Mouse (Mus musculus): Measurements from ENCODE around the gene Pou2f2. TPM values are rescaled to one million over a fixed set of nuclear protein-coding genes. Genes with fewer than 3 reads are reported as not detected.

Pou2f2 gene
- total RNA-seq, 4 experiments from 2014 or later: 0.90 to 3.5 (median 1.7) TPM

GRCm38 (mm10) chr7:25089875-25090274 is 89.7 kb downstream of the Pou2f2 start:
- no peak for DNase-seq

DNA sequence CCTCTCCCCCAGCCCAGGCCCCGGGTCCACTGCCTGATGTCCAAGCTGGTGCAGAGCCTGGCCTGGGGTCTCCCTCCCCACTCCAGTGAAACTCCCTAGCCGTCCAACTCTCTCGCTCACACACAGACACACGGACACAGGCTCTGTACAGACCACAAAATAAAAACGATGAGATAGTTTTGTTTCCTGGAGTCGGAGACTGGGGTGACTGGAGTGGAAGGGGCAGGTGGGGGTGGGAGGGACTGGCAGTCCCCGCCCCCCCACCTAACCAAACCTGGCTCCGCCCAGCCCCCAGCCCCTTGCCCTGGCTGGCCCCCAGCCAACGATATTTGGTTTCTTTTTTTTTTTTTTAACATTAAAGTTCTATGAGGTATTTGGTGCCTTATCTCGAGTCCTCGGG is 90.6 kb downstream of the Pou2f2 start:
- no peak for DNase-seq

- DNase-seq: no peak
These were observed 91.0 kb downstream of the Pou2f2 start for GRCm38 (mm10) chr7:25088531-25088930.

GRCm38 (mm10) chr7:25087972-25088371 is 91.6 kb downstream of the Pou2f2 start:
- no peak for DNase-seq

DNA sequence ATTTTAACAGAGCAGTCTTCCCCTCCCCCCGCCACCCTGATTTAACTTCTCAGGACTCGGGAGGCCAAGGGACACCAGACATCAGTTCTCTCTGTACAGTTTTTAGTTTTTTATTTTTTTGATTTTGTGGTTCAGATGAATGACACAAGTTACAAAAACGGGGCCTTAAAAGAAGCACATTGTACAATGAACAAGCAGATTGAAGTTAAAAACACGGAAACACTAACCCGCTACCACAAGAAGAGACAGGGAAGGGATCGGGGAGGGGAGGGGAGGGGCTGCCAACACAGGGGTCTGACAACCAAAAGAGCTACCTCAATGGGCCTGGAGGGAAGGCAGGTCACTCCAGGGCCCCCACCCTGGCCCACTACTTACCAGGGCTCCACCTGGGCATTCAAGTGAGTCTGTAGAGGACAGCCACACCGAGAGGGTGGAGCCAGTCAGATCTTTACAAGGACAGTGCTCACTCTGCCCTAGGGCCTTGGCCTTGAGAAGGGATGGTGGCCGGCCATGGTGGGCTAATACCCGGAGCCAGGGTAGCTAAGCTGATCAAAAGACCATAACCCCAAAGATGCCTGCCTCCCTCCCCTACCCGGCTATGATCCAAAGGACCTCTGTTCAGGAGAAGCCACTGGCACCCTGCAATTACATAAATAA is 92.1 kb downstream of the Pou2f2 start:
- no peak for DNase-seq

DNA sequence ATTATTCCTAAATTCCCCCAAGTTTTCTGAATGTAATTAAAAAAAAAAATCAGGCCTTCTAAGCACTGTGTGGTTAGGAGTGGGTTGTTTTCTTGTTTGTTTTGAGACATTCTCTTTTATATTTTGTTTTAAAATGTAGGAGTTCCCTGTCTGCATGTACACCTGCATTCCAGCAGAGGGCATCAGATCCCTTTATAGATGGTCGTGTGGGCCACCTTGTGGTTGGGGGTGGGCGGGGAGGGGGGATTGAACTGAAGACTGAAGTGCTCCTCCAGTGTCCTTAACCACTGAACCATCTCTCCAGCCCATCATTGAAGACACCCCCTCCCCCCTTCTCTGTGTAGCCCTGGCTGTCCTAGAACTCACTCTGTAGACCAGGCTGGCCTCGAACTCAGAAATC is 92.9 kb downstream of the Pou2f2 start:
- no peak for DNase-seq

GRCm38 (mm10) chr7:25084621-25085020 is 94.9 kb downstream of the Pou2f2 start:
- DNase-seq: no peak

GRCm38 (mm10) chr7:25082510-25082909 is 97.0 kb downstream of the Pou2f2 start:
- DNase-seq: no peak

- no peak for DNase-seq
These were observed 99.1 kb downstream of the Pou2f2 start for GRCm38 (mm10) chr7:25080431-25080830.

DNA sequence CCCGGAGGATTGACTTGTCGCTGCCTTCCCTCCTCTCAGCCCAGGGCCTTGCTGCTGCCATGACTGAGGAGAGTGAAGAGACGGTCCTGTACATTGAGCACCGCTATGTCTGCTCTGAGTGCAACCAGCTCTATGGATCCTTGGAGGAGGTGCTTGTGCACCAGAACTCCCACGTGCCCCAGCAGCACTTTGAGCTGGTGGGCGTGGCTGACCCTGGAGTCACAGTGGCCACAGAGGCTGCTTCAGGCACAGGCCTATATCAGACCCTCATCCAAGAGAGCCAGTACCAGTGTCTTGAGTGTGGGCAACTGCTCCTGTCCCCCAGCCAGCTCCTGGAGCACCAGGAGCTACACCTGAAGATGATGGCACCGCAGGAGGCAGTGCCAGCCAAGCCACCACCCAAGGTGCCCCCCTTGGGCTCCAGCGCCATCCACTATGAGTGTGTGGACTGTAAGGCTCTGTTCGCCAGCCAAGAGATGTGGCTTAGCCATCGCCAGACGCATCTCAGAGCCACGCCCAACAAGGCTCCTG is 100.0 kb downstream of the Pou2f2 start:
- DNase-seq: no peak

DNA sequence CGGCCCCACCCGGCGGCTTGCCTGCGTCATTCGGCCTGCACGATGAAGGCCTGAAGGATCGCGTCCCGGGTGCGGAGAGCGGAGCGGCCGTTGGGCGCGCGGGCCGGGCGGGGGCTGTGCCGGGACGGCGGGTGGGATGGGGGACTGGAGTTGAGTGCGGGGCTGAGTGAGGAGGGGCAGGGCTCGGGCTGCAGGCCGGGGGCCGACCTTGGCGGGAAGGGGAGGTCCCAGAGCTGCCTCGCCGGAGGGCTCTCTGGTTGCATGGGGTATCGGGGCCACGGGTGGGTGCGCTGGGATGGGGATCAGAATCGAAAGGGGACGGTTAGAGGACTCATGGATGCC is 102.1 kb downstream of the Pou2f2 start:
- peak; percentile 49 for DNase-seq

GRCm38 (mm10) chr7:25076663-25077413 is 102.7 kb downstream of the Pou2f2 start:
- DNase-seq: peak; percentile 98

DNA sequence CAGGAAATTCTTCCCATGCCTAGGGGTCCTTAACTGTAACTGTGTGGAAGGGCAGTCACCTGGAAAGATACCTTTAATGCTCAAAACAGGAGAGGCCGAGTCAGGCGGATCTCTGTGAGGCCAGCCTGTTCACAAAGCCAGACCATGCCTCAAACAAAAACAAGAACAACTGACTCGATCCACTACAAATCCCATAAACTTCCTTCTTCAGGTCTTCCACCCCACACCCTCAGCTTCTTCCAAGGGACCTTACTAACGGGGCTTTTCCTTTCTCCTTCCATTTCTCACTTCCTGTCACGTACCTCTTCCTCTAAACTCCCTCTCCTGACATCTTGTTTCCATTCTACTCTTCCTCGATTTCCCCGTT is 103.2 kb downstream of the Pou2f2 start:
- DNase-seq: no peak

- DNase-seq: no peak
These were observed 105.6 kb downstream of the Pou2f2 start for GRCm38 (mm10) chr7:25073924-25074323.

DNA sequence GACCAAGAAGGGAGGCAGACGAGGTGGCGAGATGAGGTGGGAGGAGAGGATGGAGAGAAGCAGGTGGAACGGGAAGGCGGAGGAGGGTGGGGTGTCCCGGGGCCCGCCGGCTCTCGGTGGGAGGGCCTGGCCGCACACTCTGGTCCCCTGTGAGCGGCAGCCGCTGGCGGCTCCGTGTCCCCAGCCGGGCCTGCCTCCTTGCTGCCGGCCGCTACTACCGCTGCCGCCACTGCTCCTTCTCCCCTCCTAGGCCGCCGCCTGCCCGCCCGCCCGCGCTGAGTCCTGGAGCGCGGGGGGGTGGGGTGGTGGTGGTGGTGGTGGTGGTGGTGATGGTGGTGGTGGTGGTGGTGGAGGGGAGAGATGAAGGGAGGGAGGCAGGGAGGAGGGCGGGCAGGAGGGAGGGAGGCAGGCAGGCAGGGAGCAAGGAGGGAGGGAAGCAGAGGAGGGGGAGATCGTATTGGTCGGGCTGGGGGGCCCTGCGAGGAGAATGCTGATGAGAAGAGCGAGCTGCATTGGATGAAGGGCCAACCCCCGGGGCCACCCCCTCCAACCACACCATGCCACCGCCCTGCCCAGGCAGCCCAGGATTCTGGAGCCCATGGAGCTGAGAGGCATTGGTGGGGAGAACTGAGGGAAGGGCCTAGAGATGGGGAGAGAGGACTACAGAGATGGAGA is 106.7 kb downstream of the Pou2f2 start:
- no peak for DNase-seq

- no peak for DNase-seq
These were observed 107.4 kb downstream of the Pou2f2 start, which contains the start of the genes Grik5 and Zfp574 for GRCm38 (mm10) chr7:25071979-25072715. Grik5 (minus strand) TSS chr7:25072346. Zfp574 (plus strand) TSS chr7:25072567.

- no peak for DNase-seq
These were observed 110.8 kb downstream of the Pou2f2 start for GRCm38 (mm10) chr7:25068724-25069123.

DNA sequence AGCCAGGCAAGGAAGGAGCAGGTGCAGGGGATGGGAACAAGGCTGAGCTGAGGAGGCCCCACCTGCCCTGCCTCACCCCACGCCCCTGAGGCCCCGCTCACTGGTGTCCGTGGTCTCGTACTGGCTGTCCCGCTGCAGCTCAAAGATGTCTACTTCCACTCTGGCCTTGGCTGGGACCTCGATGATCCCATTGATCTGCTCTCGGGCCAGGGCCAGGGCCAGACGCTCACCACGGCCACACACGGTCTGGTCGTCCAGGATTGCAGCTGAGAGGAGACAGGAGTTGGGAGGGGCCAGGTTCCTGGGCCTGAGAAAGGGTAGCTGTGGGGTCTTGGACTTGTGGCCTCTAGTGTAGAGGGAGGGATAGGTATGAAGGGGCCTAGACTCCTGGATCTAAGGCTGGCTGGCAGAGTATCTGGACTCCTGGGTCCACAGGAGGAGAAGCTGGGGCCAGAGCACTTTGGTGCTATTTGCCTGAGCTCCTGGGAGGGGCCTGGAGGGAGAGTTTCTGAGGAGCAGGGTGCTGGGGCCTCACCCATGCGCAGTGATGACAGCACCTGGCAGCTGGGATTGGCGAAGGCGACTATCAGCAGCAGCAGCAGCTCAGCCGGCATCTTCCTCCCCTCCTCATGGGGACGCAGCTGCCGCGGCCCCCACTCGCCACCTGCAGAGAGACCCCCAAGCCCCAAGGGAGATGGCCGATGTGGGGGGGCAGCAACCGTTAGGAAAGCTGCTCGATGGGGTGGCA is 111.4 kb downstream of the Pou2f2 start:
- peak; percentile 55 for DNase-seq

GRCm38 (mm10) chr7:25067338-25067737 is 112.2 kb downstream of the Pou2f2 start:
- DNase-seq: no peak

GRCm38 (mm10) chr7:25063900-25064299 is 115.6 kb downstream of the Pou2f2 start:
- no peak for DNase-seq

DNA sequence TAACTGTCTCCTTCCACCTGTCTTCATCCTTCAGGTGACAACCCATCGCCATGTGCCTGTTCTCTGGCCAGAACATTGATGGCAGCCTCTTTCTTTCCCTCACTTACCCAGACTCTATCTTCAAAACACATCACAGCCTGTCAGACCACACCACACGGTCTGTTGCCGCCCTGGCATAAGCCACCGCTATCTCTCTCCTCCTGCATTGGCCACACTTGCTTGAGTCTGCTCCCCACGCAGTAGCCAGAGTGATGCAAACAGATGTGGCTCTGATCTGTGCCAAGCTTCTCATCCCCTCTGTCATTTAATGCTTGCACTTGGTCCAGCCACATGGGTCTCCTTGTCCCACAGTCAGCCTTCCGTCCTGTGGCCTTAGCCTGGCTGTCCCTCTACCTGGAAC is 116.2 kb downstream of the Pou2f2 start:
- no peak for DNase-seq

- DNase-seq: no peak
These were observed 120.7 kb downstream of the Pou2f2 start for GRCm38 (mm10) chr7:25058836-25059235.

All from adrenal gland, adult 8-10 months (tissue).